Mouse (Mus musculus): ENCODE measurements at regions not wholly inside any gene's neighbourhood (a gene's known extent, or its start where the extent isn't known, plus 50 kb on each side); places are given as distances from the start of the nearest gene placed in this dataset.

DNA sequence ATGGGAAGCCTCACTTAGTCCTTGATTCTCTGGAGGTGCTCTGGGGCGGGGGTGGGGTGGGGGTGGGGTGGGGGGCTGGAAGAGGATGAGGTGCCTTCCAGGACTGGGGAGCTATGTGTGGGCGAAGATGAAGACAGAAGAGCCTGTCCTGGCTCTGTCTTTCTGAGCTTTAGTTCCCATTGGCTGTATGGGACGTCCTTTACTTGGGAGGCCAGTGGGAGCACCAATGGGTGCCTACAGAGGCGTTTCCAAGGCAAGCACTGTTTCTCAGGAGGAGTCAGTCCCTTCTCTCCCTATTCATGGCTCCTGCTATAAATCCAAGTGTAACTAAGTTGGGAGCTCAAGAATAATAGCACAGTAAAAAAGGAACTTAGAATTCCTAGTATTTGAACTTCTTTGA is 108.9 kb upstream of the Npvf start:
- no peak for TF ChIP-seq CTCF (IDR thresholded peaks at IDR 0.05; ENCODE audit: extremely low read depth, insufficient read depth, insufficient read length, insufficient replicate concordance)
- TF ChIP-seq POLR2A (IDR thresholded peaks at IDR 0.05; ENCODE audit: low read depth, low read length) = no peak
